Mouse (Mus musculus) CD4-positive naive resting alpha-beta T cell, adult 76 days (primary cell): Measurements from ENCODE around the gene Lcn12. TPM values are rescaled to one million over a fixed set of nuclear protein-coding genes. Genes with fewer than 3 reads are reported as not detected.

Experiments
- total RNA-seq: library from RNA; stranded (reverse); gene quantifications from one replicate; pipeline ENCODE4 v1.2.4, GENCODE M21; 2023

Gene Lcn12
- not detected for total RNA-seq

GRCm38 (mm10) chr2:25493476-25493961 is at the start of gene Lcn12:
Lcn12 (minus strand) TSS chr2:25493911.

GRCm38 (mm10) chr2:25501593-25502486 is 8.1 kb upstream of the Lcn12 start, which contains the start of gene C8g:
C8g (minus strand) TSS chr2:25501719.

GRCm38 (mm10) chr2:25500576-25501405 is 7.1 kb upstream of the Lcn12 start, which contains the start of gene Fbxw5:
Fbxw5 (plus strand) TSS chr2:25500750.

GRCm38 (mm10) chr2:25469969-25470368 is 23.7 kb downstream of the Lcn12 start, which contains the start of gene Ptgds:
Ptgds (minus strand) TSS chr2:25470046.

GRCm38 (mm10) chr2:25460551-25461309 is 33.0 kb downstream of the Lcn12 start, which contains the start of gene Paxx:
Paxx (minus strand) TSS chr2:25461094.

GRCm38 (mm10) chr2:25456205-25456953 is 37.3 kb downstream of the Lcn12 start, which contains the start of gene Clic3:
Clic3 (plus strand) TSS chr2:25456838.

Other genes starting within 250 kb of the Lcn12 start
- gene AL732309.1, start 247.0 kb downstream of the Lcn12 start, total RNA-seq: 12.5 TPM
- gene Tmem203, start 238.5 kb downstream of the Lcn12 start, total RNA-seq: 19.2 TPM
- gene Tprn, start 231.3 kb downstream of the Lcn12 start, total RNA-seq: 19.1 TPM
- gene Ssna1, start 221.5 kb downstream of the Lcn12 start, total RNA-seq: 29.1 TPM
- 100 TPM for gene Anapc2, start 221.4 kb downstream of the Lcn12 start, total RNA-seq
- not detected for gene Tmem210, start 205.8 kb downstream of the Lcn12 start, total RNA-seq
- gene Lrrc26, start 204.0 kb downstream of the Lcn12 start, total RNA-seq: not detected
- gene Grin1, start 174.7 kb downstream of the Lcn12 start, total RNA-seq: not detected
- gene Man1b1, start 161.6 kb downstream of the Lcn12 start, total RNA-seq: 44.3 TPM
- gene Dpp7, start 137.6 kb downstream of the Lcn12 start, total RNA-seq: 16.8 TPM
- gene Uap1l1, start 128.2 kb downstream of the Lcn12 start, total RNA-seq: 5.7 TPM
- 1.1 TPM for gene Sapcd2, start 121.6 kb downstream of the Lcn12 start, total RNA-seq
- not detected for gene Entpd2, start 98.0 kb downstream of the Lcn12 start, total RNA-seq
- 2.2 TPM for gene Npdc1, start 94.6 kb downstream of the Lcn12 start, total RNA-seq
- 0.67 TPM for gene Fut7, start 70.6 kb downstream of the Lcn12 start, total RNA-seq
- 67.3 TPM for gene Abca2, start 65.2 kb downstream of the Lcn12 start, total RNA-seq
- gene Clic3, start 37.1 kb downstream of the Lcn12 start, total RNA-seq: not detected
- gene Paxx, start 32.8 kb downstream of the Lcn12 start, total RNA-seq: 74.0 TPM
- not detected for gene Ptgds, start 23.9 kb downstream of the Lcn12 start, total RNA-seq
- 61.4 TPM for gene Fbxw5, start 6.8 kb upstream of the Lcn12 start, total RNA-seq
- gene C8g, start 7.8 kb upstream of the Lcn12 start, total RNA-seq: 0.50 TPM
- gene Traf2, start 53.0 kb upstream of the Lcn12 start, total RNA-seq: 35.1 TPM
- gene Edf1, start 63.9 kb upstream of the Lcn12 start, total RNA-seq: 98.0 TPM
- gene Mamdc4, start 80.9 kb upstream of the Lcn12 start, total RNA-seq: 2.7 TPM
- 25.7 TPM for gene Phpt1, start 81.3 kb upstream of the Lcn12 start, total RNA-seq
- 0.38 TPM for gene Ajm1, start 87.8 kb upstream of the Lcn12 start, total RNA-seq
- gene Rabl6, start 114.6 kb upstream of the Lcn12 start, total RNA-seq: 100 TPM
- not detected for gene Ccdc183, start 123.8 kb upstream of the Lcn12 start, total RNA-seq
- 0.79 TPM for gene Tmem141, start 128.1 kb upstream of the Lcn12 start, total RNA-seq
- gene Fcna, start 134.1 kb upstream of the Lcn12 start, total RNA-seq: 7.5 TPM
- not detected for gene Lcn8, start 159.2 kb upstream of the Lcn12 start, total RNA-seq
- gene Lcn5, start 164.0 kb upstream of the Lcn12 start, total RNA-seq: not detected
- not detected for gene Lcn6, start 182.9 kb upstream of the Lcn12 start, total RNA-seq
- gene Lcn10, start 188.8 kb upstream of the Lcn12 start, total RNA-seq: not detected
- gene Obp2a, start 206.1 kb upstream of the Lcn12 start, total RNA-seq: not detected
- 15.2 TPM for gene Bmyc, start 212.8 kb upstream of the Lcn12 start, total RNA-seq
- gene Obp2b, start 243.1 kb upstream of the Lcn12 start, total RNA-seq: not detected